Mouse (Mus musculus) stomach, postnatal 0 days (tissue): Measurements from ENCODE around the gene Kifc5b. TPM values are rescaled to one million over a fixed set of nuclear protein-coding genes. Genes with fewer than 3 reads are reported as not detected.
A peak's percentile ranks its signal among the peaks of the same experiment; 100 is the strongest.

Source experiments
- ATAC-seq: fragments of 200-750 bp; cut with Nextera tagmentation; 2 replicates; pipeline ENCODE4 v1.8.0; 2017; ENCODE audit not compliant: low FRiP score, low TSS enrichment
- DNase-seq: peaks from one replicate; pipeline ENCODE4 v3.0.0-alpha.2; 2016; ENCODE audit warnings: low spot score
- H3K27ac ChIP-seq: fragments of 300-500 bp; sonication (generic); replicated peaks from 2 replicates; pipeline ENCODE4 v1.5.1; 2014; ENCODE audit warnings: mild to moderate bottlenecking, control low read depth
- H3K27me3 ChIP-seq: fragments of 300-500 bp; sonication (generic); 2 replicates; pipeline ENCODE4 v1.6.1; 2014; ENCODE audit warnings: low read length; ENCODE audit not compliant: control insufficient read depth, insufficient read depth
- H3K36me3 ChIP-seq: fragments of 300-500 bp; sonication (generic); 2 replicates; pipeline ENCODE4 v1.6.1; 2014; ENCODE audit warnings: low read length, mixed read lengths; ENCODE audit not compliant: control insufficient read depth, insufficient read depth
- H3K4me1 ChIP-seq: fragments of 300-500 bp; sonication (generic); replicated peaks from 2 replicates; pipeline ENCODE4 v1.6.1; 2014; ENCODE audit warnings: antibody characterized with exemption; ENCODE audit not compliant: control insufficient read depth, insufficient read depth
- H3K4me2 ChIP-seq: fragments of 300-500 bp; sonication (generic); replicated peaks from 2 replicates; pipeline ENCODE4 v1.6.1; 2014; ENCODE audit warnings: low read depth, mild to moderate bottlenecking, control low read depth, moderate library complexity
- H3K4me3 ChIP-seq: fragments of 300-500 bp; sonication (generic); 2 replicates; pipeline ENCODE4 v1.5.1; 2014; ENCODE audit warnings: low read depth, low read length, control low read depth
- H3K9ac ChIP-seq: fragments of 300-500 bp; sonication (generic); 2 replicates; pipeline ENCODE4 v1.6.1; 2014; ENCODE audit warnings: mild to moderate bottlenecking, low read length, control low read depth, mixed read lengths
- H3K9me3 ChIP-seq: fragments of 300-500 bp; sonication (generic); 2 replicates; pipeline ENCODE4 v1.6.1; 2016; ENCODE audit warnings: low read length; ENCODE audit not compliant: control insufficient read depth
- CTCF ChIP-seq: IDR thresholded peaks from 2 replicates; pipeline ENCODE4 v1.5.1; 2016; ENCODE audit warnings: antibody characterized with exemption, low read depth, mild to moderate bottlenecking, moderate library complexity
- EP300 ChIP-seq: optimal IDR thresholded peaks from 2 replicates; pipeline ENCODE3; 2016; ENCODE audit warnings: antibody characterized with exemption
- WGBS: fragments of 180-500 bp; shearing (Covaris S2); extraction: QIAGEN DNeasy Blood & Tissue Kit; methylation state at CpG from one replicate; pipeline ENCODE4 v1.1.7; 2014; 5-methylcytosine and 5-hydroxymethylcytosine counted together
- polyA plus RNA-seq: library from polyadenylated mRNA; unstranded; fragments of >200 nt; fragmentation: Nextera tagmentation; extraction: Ambion mirVana; gene quantifications from 2 replicates; pipeline ENCODE4 v1.2.1, GENCODE M21; 2015

Gene Kifc5b
- polyA plus RNA-seq, 1 experiment from 2014 or later, result 1.5 TPM

- no peaks in the 10 kb centered on the region for H3K27me3 ChIP-seq
- 80% methylated on average over 6 of the region's 6 CpGs for WGBS
- no peak overlapping the region for H3K27ac ChIP-seq
- H3K4me2 ChIP-seq, result no peak overlapping the region
- TF ChIP-seq CTCF (no peak), EP300 (no peak)
- ATAC-seq (no peak), DNase-seq (no peak)
- no peak overlapping the region for H3K4me3 ChIP-seq
- no peaks in the 10 kb centered on the region for H3K9me3 ChIP-seq
- H3K4me1 ChIP-seq, result peaks cover 7% of the 10 kb centered on the region; the same call in 1 of the 2 replicates
- H3K9ac ChIP-seq, result no peak overlapping the region
- peaks cover 3% of the 10 kb centered on the region; the same call in 1 of the 2 replicates for H3K36me3 ChIP-seq
Measured at GRCm38 (mm10) chr17:26969257-26969656, 52.4 kb downstream of the Kifc5b start.

GRCm38 (mm10) chr17:26970221-26970620 lies 53.3 kb downstream of the Kifc5b start:
- DNase-seq (no peak), ATAC-seq (no peak)
- Histone ChIP-seq H3K9ac (no peak overlapping the region), H3K27me3 (no peaks in the 10 kb centered on the region), H3K27ac (no peak overlapping the region), H3K4me3 (no peak overlapping the region), H3K4me1 (peaks cover 7% of the 10 kb centered on the region; the same call in 1 of the 2 replicates), H3K9me3 (no peaks in the 10 kb centered on the region), H3K36me3 (no peaks in the 10 kb centered on the region; the same call in 1 of the 2 replicates), H3K4me2 (no peak overlapping the region)
- no peak for TF ChIP-seq EP300
- TF ChIP-seq CTCF, result no peak
- WGBS, result 66% methylated on average over 9 of the region's 12 CpGs

- 0 out of 2 replicates have a peak overlapping the region, but pooled peaks have one; percentile 13 for H3K9ac ChIP-seq
- H3K27ac ChIP-seq, result no peak overlapping the region
- ATAC-seq, result no peak
- H3K27me3 ChIP-seq, result no peaks in the 10 kb centered on the region
- WGBS, result 57% methylated on average over 7 of the region's 8 CpGs
- 0 out of 2 replicates have a peak overlapping the region, but pooled peaks have one; percentile 75 for H3K4me3 ChIP-seq
- no peaks in the 10 kb centered on the region for H3K9me3 ChIP-seq
- peaks cover 7% of the 10 kb centered on the region; the same call in 1 of the 2 replicates for H3K4me1 ChIP-seq
- DNase-seq, result no peak
- no peaks in the 10 kb centered on the region; the same call in 1 of the 2 replicates for H3K36me3 ChIP-seq
- no peak for TF ChIP-seq CTCF
- TF ChIP-seq EP300, result no peak
- peak overlapping the region; percentile 89 for H3K4me2 ChIP-seq
Measured at GRCm38 (mm10) chr17:26971247-26971905, 54.5 kb downstream of the Kifc5b start.

GRCm38 (mm10) chr17:26972107-26972506 lies 55.2 kb downstream of the Kifc5b start:
- H3K9me3 ChIP-seq, result no peaks in the 10 kb centered on the region
- H3K27me3 ChIP-seq, result no peaks in the 10 kb centered on the region
- ATAC-seq (no peak), DNase-seq (no peak)
- peak overlapping the region; percentile 91 for H3K27ac ChIP-seq
- H3K4me3 ChIP-seq, result peak overlapping the region; percentile 75
- H3K9ac ChIP-seq, result peak overlapping the region; percentile 86
- H3K4me1 ChIP-seq, result peaks cover 7% of the 10 kb centered on the region; the same call in 1 of the 2 replicates
- H3K36me3 ChIP-seq, result peaks cover 3% of the 10 kb centered on the region; the same call in 1 of the 2 replicates
- peak overlapping the region; percentile 89 for H3K4me2 ChIP-seq
- WGBS, result 0% methylated on average over 3 of the region's 3 CpGs
- TF ChIP-seq CTCF (no peak), EP300 (no peak)

- TF ChIP-seq EP300 (no peak), CTCF (no peak)
- Histone ChIP-seq H3K36me3 (0 out of 2 replicates have a peak, but pooled peaks cover 4% of the 10 kb centered on the region), H3K9ac (peak within 1 kb of the TSS; percentile 86), H3K27me3 (no peaks in the 10 kb centered on the region), H3K27ac (peak within 1 kb of the TSS; percentile 91), H3K9me3 (no peaks in the 10 kb centered on the region), H3K4me1 (peaks cover 7% of the 10 kb centered on the region; the same call in 1 of the 2 replicates), H3K4me2 (peak within 1 kb of the TSS; percentile 89), H3K4me3 (peak within 1 kb of the TSS; percentile 75)
- DNase-seq (peak; percentile 98), ATAC-seq (peak; percentile 99)
- under 1% methylated on average over 72 of the region's 75 CpGs for WGBS
Measured at GRCm38 (mm10) chr17:26972703-26973574, 56.0 kb downstream of the Kifc5b start, which contains the start of gene Zbtb9. Zbtb9 (plus strand) TSS chr17:26973167.
